Mouse (Mus musculus): ENCODE results near the gene Sept9.

Sept9 gene

DNA sequence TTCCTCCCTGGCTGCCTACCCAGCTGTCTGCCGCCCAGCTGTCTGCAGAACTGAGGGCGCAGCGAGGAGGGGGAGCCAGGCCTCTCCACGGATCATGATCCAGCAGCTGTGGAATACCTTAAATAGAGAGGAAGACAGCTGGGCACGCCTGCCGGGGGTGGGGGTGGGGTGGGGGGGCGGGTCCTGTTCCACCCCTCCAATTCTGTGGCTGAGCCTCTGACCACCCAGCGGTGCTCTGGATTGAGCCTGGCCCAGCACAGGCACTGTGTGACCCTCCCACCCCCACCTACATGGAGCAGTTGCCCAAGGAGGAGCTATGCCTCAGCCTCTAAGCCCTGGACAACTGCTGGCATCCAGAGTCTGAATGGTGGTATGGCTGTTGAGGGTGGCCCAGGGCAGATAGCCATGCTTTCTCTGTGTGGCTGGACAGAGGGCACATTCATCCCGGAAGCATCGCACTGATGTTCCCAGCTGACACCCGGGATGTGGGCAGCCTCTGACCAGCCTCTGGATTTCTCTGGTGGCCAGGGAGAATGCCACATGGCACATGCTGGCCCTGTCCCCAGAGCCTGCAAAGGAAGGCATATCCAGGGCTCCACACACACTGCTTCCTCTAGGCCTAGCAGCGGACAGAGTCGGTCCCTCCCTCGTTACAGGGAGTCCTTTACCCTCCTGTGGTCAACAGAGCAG, 97.2 kb downstream of the Sept9 start:
- DNase-seq: no peak

DNA sequence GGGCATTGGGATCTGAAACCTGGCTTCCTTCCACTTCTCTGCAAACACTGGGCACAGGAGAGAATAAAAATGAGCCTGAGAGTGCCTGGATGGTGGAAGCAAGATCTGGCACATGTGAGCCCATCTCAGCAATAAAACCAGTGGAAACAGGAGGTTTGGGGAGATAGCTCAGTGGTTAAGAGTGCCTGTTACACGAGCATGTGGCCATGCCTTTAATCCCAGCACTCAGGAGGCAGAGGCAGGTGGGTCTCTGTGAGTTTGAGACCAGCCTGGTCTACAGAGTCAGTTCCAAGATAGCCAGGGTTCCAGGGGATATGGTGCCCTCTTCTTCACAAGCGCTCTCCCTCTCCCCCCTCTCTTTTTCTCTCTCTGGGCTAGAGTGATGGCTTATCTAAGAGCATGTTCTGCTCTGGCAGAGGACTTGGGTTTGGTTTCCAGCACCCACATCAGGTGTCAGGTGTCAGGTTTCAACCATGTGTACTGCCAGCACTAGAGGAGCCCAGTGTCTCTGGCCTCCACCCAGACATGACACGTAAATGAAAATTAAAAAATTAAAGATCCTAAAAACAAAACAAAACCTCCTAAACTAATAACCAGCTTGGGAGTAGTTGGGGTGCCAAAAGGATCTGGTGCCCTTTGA, 97.8 kb downstream of the Sept9 start:
- no peak for DNase-seq

DNA sequence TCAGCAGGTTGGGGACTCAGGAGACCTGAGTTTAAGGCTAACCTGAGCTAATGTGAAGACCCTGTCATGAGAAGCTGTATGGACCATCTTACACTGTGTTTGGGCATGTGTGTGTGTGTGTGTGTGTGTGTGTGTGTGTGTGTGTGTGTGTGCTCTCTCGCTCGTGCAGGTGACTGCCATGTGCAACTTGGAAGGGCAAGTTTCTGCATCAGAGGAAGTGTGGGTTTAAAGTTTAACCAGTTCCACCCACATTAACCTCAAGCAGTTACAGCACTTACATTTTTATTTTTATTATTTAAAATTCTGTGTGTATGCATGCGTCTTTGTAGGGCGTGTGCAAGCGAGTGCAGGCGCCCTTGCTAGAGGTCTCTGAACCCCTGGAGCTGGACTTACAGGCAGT, 100.3 kb downstream of the Sept9 start:
- no peak for DNase-seq

DNA sequence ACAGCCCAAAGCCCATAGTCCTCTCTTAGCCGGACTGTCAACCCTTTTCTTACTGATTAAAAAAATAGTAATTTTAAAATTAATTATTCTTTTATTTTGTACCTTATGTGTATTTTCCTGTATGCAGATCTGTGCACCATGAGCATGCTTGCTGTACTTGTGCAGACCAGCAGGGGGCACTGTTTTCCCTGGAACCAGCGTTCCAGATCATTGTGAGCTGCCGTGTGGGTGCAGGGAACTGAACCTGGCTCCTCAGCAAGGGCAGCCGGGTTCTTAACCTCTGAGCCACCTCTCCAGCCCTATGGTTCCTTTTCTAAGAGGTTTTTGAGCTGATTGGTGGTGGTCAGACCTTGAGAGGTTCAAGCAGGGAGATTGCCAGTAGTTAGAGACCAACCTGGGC, 101.3 kb downstream of the Sept9 start:
- peak; percentile 45 to 49 for DNase-seq

DNA sequence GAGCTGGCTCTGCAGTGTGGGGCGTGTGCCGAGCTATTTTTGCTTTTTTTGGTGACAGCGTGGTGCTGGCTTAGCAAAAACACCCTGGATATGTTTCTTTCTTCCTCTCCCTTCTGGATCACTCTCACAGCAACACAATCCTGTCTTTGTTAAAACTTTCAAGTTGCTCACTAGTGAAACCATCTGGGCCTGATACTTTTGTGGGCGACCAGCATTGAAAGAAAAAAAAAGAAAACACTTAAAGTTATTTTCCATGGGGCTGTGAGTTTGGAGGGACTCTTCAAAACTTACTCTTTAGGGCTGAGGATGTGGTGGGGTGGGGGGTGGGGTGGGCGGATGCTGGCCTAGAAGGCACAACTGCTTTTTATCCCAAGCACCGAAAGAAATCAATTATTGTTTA, 102.3 kb downstream of the Sept9 start:
- DNase-seq: no peak

DNA sequence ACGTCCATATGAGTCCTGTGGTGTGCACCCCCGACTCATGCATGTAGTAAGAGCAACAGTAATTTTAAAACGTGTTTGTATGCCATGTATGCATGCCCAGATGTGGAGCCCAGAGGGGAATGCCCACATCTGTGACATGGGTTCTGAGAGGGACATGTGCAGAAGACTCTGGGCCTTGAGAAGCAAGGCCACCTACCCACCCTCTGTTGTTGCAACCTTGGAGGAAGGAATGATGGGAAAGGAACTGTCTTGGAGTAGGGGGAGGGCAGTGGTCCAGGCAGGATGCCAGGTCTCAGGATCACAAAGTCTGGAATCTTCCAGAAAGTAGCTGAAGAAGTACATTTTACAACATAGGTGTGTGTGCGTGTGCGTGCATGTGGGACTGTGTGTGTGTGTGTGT, 102.9 kb downstream of the Sept9 start:
- DNase-seq: no peak

DNA sequence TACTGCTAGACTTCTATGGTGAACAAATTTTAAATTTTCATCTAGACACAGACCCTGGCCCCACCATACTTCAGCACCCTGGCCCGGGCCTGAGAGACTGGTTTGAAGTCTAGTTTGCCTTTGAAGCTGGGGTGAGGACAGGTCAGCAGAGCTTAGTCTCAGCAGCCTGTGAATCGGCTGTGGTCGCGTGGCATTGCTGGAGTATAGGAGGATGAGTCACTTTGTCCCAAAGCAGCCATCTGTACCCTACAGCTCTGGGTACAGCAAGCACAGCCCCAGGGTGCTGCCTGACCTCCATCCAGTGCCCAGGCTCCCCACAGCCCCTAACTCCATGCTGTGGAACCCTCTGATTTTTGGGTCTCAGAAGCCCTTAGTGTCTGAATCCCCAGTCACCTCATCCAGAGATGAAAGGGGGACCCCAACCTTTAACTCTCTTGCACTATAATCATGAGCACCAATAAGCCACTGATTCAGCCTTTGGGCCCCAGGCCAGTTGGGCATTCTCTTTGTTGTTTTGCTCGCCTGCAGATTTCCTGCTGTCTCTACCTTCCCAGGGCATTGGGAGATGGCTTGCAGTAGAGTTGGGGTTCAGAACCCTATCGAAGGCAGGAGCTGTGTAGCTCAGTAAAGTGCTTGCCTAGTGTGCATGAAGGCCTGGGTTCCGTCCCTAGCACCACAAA, 106.2 kb downstream of the Sept9 start:
- DNase-seq: no peak

DNA sequence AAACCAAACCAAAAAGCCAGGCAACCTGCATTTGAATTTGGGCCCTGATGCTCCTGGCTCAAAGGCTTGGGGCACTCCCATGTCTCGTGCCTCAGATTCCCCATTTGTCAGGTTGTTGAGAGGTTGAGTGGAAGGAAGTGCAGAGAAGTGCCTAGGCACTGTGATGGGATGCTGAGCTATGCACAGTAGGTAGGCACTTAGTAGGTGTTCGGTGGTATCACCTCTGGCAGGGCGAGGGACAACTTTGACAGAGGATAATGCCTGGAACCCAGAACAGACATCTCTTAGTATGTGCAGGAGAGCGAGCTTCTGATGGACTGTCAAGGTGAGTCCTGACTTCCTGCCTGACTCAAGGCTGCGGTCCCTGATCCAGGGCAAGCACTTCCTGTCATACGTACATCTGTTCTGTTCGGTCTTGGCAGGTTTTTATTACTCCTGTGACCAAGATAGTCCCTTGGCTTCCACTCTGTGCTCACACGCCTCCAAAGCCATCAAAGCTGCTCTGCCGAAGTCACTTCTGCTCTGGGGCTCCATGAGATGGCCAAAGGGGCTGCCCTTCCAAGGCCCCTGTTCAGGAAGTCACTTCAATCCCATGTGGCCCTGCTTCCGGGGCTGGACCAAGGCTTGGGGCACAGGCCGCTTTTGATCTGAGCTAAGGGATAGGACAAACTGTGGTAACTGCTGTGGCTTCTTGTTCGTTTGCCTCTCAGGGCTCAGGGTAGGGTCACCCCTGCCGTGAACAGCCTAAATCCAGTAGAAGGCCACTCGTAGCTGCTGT, 107.0 kb downstream of the Sept9 start:
- no peak for DNase-seq

DNA sequence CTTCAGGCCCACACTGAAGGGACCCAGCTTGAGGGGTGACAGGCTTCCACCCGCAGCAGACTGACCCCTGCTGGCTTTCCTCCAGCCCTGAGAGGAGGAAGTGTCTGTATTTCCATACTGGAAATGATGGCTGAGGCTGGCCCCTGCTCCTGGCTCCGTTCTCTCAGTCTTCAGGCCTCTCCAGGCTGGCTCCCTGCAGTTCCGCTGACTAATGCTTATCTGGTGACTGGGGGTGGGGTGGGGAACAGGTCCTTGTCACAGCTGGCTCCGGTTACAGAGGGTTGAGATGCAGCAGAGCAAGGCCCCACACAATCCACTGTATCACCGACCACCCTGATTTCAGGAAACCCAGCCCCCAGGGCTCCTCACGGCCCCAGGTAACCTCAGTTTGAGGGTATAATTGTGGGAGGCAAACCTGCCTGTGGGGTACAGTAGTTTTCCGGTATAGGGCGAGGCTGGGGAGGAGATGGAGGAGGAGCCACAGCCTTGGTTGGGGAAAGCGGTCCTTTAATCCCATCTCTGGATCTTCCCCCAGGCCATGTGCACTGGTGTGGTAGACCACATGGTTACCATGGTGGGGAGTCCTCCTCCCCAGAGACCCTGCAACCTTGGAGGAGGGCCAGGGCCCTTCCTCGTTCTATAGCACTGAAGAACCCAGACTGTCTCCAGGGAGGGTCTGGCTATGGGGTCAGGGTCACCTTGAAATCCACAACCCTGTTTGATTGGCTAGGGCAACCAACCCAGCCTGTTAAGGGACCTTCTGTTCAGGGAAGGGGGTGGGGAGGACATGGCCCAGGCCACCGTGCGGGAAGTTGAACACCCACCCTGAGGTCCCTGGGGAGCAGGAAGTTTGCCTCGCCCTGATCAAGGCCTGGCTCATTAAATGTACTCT, 108.7 kb downstream of the Sept9 start:
- no peak for DNase-seq

DNA sequence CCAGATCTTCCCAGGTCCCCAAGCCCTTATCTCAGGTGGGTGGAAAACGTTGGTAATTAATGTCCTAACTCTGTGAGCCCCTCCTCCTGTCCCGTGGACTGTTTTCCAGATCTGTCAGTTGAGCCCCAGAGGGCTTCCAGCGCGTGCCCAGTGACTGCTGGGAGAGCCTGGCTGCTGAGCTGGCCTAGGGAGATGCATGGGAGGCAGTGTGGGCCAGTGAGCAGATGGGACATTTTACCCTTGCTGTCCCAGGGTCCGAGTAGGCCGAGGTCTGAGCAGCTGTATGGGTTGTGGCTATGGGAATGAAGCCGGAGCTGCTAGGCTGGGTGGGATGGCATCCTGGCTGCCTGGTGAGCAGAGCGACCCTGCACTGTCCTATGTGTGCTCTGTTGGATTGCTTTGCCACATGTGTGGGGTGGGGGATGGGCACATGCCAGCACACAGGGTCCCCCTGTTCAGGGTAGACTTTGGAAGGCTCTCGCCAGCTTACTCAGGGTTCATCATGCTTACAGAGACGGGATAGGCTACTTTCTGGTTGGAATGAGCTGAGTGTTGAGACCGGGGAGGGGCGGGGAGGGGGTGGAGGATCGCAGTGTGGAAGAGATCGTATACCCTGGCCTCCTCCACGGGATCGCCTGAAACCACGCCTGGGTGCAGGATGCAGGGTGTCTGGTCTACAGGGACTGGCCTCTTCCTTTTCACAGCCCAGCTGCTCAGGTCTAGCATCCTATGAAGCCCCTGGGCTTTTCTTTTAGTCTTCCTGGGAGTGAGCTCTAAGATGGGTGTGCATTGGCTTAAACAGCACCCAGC, 109.9 kb downstream of the Sept9 start:
- DNase-seq: no peak

DNA sequence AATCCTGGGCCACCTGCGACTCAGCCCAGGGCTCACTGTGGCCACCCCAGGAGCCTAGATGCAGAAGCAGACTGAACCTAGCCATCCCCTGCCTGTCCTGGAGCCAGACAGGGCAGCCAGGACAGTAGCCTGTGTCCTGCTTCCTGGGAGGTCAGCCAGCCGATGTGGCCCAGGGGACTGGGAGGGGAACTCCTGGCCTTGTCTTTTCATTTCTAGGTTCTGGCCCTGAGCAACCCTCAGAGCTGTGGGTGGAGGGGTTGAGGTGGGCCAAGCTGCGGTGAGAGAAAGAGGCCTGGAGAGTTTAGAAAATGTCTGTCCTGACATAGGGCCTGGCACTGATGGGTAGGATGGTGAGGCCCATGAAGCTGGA, 110.4 kb downstream of the Sept9 start:
- no peak for DNase-seq

DNA sequence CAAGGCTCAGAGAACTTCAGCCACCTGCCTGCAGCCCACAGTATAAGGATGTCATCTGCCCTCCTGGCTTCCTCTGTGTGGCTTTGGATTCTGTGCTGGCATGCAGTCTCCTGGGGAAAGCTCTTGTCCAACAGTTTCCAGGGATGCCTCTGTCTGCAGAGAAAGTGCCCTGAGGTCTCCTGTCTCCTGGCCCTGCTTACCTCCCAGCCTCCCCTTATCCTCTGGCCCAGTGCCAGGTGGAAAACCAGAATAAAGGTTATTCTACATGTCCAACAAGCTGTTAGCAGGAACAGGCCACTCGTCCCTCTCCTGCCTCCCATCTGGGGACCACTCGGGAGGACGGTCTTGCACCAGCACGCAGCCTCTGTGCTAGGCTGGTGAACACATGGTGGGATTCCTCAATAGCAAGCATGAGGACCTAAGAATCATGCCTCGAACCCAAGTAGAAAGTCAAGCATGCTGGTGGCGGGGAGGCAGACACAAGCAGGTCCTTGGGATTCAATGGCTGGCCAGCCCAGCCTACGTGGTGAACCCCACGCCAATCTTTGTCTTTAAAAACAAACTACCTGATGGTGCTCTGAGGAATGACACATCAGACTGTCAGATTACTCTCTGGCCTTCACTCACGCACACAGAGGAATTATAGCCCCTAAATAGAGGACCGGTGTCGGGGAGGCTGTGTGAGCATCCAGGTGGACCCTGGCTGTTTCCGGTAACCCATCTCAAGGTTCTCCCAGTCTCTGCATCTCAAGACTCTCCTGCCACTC, 111.1 kb downstream of the Sept9 start:
- DNase-seq: no peak

DNA sequence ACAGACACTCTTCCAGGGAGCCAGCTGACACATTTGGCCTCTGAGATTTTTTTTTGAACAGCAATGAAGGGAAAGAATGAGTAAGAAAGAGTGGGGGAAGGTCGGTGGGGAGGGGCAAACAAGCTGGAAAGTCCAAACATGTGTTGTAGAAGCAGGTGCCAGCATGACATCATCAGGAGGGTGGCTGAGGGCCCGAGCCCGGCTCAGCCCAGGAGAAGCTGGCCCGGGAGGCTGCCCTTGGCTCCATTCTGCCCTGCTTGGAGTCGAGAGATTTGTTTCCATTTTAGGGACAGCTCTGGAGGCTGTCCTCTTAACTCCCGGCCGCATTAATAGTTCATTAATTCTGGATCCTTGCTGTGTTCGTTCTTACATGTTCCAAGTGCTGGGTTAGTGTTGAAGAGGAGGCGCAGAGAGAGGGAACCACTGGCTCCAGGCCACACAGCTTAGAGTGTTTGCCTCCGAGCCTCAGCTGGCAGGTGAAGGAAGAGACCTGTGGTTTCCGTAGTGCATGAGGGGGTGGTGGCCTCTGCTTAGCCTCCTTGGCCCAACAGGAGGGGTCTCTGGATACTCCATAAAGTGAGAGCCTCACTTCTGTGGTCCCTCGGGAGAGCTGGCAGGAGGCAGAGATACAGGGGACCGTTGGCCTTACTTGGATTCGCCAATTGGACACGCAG, 111.8 kb downstream of the Sept9 start:
- no peak for DNase-seq

DNA sequence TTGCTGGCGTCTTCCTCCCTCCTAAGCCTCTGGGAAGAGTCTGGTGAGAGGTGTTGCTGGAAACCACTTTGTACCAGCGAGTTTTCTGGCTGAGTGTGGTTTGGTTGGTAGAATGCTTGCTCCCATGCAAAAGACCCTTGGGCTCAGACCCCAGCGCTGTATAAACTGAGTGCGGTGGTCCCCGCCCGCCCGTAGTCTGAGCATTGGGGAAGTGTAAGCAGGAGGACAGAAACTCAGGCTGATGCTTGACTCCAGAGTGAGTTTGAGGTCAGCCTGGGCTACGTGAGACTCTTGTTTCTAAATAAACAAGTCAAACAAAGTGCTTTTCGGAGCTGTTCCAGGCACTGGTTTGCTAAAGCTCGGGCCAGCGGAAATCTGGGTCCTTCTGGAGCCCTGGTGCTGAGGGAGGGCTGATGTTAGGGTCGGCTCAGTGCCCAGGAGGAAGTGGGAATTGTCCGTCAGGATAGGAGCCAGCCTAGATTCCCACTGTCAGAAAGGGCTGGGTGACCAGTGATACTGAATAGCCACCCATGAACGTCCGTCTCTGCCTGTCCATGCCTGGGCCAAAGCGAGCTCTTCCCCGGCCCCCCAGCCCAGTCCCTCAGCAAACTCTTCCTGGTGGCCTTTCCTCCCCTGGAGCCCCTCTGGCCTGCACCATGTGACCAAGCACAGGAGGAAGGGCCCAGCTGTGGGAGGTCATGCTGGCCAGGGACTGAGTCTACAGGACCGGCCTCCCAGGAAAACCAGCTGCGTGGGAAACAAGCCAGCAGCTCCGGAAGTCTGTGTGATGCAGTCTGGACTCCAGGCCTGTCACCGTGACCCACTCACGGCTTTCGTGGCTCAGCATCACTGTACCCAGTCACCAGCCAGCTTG, 112.8 kb downstream of the Sept9 start:
- DNase-seq: no peak

DNA sequence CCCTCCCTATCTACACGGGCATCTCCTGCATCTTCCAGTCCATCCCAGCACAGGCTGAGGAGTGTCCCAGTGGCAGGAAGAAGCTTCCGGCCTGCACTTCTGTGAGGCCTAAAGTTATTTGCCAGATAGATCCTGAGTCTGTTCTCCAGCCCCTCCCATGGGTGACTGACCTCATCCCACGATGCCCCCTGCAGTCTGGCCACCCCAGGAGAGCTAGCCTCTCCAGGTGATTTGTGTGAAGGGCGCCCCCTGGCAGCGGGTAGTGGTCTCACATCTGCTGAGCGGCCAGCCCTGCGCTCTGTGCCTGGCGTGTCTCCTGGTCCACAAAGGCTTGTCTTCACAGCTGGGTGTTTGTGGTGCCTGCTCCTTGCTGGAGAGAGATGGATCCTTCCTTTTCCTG, 113.5 kb downstream of the Sept9 start:
- peak; percentile 72 for DNase-seq

DNA sequence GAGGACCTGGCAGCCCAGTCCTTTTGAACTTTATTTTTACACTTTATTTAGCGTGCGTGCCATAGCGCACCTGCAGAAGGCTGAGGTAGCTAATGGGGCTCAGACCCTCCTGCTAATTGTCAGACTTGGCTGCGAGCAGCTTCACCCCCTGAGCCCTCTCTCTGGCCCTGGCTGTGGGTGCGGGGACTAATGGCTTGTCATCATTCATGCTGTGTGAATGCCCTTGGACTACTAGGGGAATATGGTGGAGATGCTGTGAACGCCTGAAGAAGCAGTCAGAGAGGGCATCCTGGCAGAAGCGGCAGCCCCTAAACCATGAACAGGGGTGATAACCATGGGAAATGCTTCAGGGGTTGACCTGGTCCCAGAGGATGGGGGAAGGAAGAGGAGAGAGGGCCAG, 114.0 kb downstream of the Sept9 start:
- no peak for DNase-seq

DNA sequence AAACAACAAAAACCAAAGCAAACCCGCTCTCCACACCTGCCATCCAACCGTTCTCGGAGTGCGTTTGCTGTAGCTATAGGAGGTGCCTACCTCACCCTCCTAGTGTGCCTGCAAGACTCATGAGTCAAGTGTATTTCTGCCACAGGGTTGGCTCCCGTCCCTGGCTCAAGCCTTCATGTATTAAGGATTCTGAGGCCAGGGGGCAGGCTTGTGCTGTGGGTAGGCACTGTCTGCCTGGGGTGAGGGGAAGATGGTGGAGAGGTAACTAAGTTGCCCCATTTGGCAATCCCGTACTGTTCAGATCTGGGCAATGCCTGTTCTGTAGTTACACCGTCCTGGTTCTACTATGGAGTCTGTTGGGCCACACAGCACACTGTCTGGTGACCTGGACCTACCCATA, 114.6 kb downstream of the Sept9 start:
- peak; percentile 51 to 59 for DNase-seq

DNA sequence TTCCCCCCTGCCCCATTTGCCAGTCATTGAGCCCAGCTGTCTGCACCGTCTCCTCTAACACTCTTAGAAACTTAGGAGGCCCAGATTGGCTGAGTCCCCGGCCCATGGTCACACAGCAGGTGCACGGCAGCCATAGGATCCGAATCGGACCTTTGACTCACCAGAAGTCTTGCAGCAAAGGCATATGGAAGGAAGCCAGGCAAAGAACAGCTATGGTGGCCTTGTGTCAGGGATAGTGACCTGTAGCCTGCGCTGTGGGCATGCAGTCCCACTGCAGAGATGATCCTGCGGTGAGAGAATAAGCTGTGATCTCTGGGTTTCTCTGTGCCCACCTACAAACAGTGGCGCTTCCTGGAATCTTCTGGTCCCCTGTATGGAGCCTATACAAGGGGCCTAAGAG, 115.1 kb downstream of the Sept9 start:
- DNase-seq: no peak

DNA sequence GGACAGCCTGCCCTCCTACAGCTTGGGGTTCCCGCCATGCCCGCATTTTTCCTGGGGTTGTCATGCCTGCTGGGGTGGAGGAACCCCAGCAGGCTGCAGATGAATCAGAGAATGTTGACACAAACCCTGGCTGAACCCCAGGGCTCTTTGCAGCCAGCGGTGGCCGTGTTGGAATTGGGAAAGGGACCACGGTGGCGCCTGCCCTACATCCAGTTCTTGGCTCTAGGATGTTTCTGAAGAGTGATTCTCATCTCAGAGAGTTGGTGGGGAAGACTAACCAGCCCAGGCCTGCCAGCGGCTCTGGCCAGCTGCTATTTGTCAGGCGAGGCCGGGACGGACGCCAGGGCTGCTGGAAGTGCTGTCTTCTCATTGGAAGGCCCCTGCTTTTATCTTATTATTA, 115.8 kb downstream of the Sept9 start:
- no peak for DNase-seq

Data from B cell, adult 2 months (primary cell).